In genomic region chr8:126839039-126839711, GRCm38 (mm10) we compare ENCODE assay signal across 7 mouse cellular contexts.
DNase-seq lines count a peak whose midpoint lies in the region; ATAC-seq and TF ChIP-seq lines count a peak whose summit lies in the region.

No protein-coding gene starts in this region.

- H3K9me3 ChIP-seq in MEL (replicated peaks; ENCODE audit: insufficient read depth, low read length) = no peaks in the 10 kb centered on the region
- H3K9me3 ChIP-seq in embryonic facial prominence, embryonic 15.5 days (replicated peaks) = no peaks in the 10 kb centered on the region
- H3K9me3 ChIP-seq in hindbrain, embryonic 12.5 days (replicated peaks) = no peaks in the 10 kb centered on the region
- no peaks in the 10 kb centered on the region for H3K9me3 ChIP-seq in limb, embryonic 13.5 days

- no peak for TF ChIP-seq RAD21 in MEL (IDR thresholded peaks at IDR 0.05; ENCODE audit: low read depth, low read length)

- no peak overlapping the region for H3K27ac ChIP-seq in MEL (ENCODE audit: control insufficient read depth, low read depth, low read length)
- H3K27ac ChIP-seq in embryonic facial prominence, embryonic 15.5 days (replicated peaks) = peak overlapping the region; percentile 91
- peak overlapping the region; percentile 95 for H3K27ac ChIP-seq in hindbrain, embryonic 12.5 days
- H3K27ac ChIP-seq in limb, embryonic 13.5 days = peak overlapping the region; percentile 90

- H3K27me3 ChIP-seq in MEL (ENCODE audit: control insufficient read depth in 1 of 2, insufficient read depth in 2 of 2, low read length in 2 of 2) = no peaks in the 10 kb centered on the region
- no peaks in the 10 kb centered on the region for H3K27me3 ChIP-seq in embryonic facial prominence, embryonic 15.5 days
- no peaks in the 10 kb centered on the region for H3K27me3 ChIP-seq in hindbrain, embryonic 12.5 days
- no peaks in the 10 kb centered on the region for H3K27me3 ChIP-seq in limb, embryonic 13.5 days

- 2% methylated on average over 8 of the region's 8 CpGs for WGBS in embryonic facial prominence, embryonic 15.5 days
- WGBS in hindbrain, embryonic 12.5 days = 6% methylated on average over 8 of the region's 8 CpGs
- WGBS in limb, embryonic 13.5 days = 4% methylated on average over 8 of the region's 8 CpGs

- peaks cover 16 to 26% of the 10 kb centered on the region in 2 experiments for H3K4me1 ChIP-seq in MEL (ENCODE audit: control insufficient read depth in 1 of 2, insufficient read depth in 2 of 2, low read length in 2 of 2)
- H3K4me1 ChIP-seq in embryonic facial prominence, embryonic 15.5 days = peaks cover 39% of the 10 kb centered on the region
- peaks cover 28% of the 10 kb centered on the region for H3K4me1 ChIP-seq in hindbrain, embryonic 12.5 days
- peaks cover 50% of the 10 kb centered on the region for H3K4me1 ChIP-seq in limb, embryonic 13.5 days

- no peak for TF ChIP-seq EP300 in MEL (IDR thresholded peaks at IDR 0.05; ENCODE audit: low read depth in 1 of 2, low read length in 2 of 2)

- no peak for TF ChIP-seq POLR2A in MEL (IDR thresholded peaks at IDR 0.05; ENCODE audit: control insufficient read depth in 1 of 2, insufficient read depth in 1 of 2, low read depth in 1 of 2, low read length in 2 of 2, poor library complexity in 1 of 2)

- H3K4me3 ChIP-seq in MEL (ENCODE audit: control insufficient read depth in 1 of 2, insufficient read depth in 1 of 2, low read depth in 2 of 2, low read length in 2 of 2) = no peak overlapping the region
- no peak overlapping the region for H3K4me3 ChIP-seq in embryonic facial prominence, embryonic 15.5 days (replicated peaks)
- H3K4me3 ChIP-seq in hindbrain, embryonic 12.5 days = no peak overlapping the region
- peak overlapping the region; percentile 12 for H3K4me3 ChIP-seq in limb, embryonic 13.5 days

- peak; percentile 64 for DNase-seq in CD4-positive helper T cell, adult 2 months (ENCODE audit: low read depth, low spot score)
- DNase-seq in MEL (ENCODE audit: low read depth, low spot score) = no peak
- no peak for DNase-seq in urinary bladder, postnatal 10 days (ENCODE audit: low spot score)

- TF ChIP-seq CTCF in MEL (IDR thresholded peaks at IDR 0.05 in 2 of 3, conservative IDR thresholded peaks at IDR 0.05 in 1 of 3; ENCODE audit: control insufficient read depth in 1 of 3, insufficient read depth in 1 of 3, low read depth in 2 of 3, low read length in 3 of 3, poor library complexity in 1 of 3, severe bottlenecking in 1 of 3) = no peak

- H3K79me2 ChIP-seq in MEL (ENCODE audit: control insufficient read depth, insufficient read depth, low read length, poor library complexity) = no peaks in the 10 kb centered on the region

- peak overlapping the region; percentile 28 for H3K4me2 ChIP-seq in embryonic facial prominence, embryonic 15.5 days (replicated peaks)
- H3K4me2 ChIP-seq in hindbrain, embryonic 12.5 days (replicated peaks) = peak overlapping the region; percentile 39
- peak overlapping the region; percentile 53 for H3K4me2 ChIP-seq in limb, embryonic 13.5 days (replicated peaks)

- peak; percentile 75 for ATAC-seq in embryonic facial prominence, embryonic 15.5 days (ENCODE audit: insufficient number of reproducible peaks, low FRiP score, low TSS enrichment, low read depth)
- peak; percentile 76 for ATAC-seq in hindbrain, embryonic 12.5 days (ENCODE audit: low FRiP score)
- ATAC-seq in limb, embryonic 13.5 days (ENCODE audit: low FRiP score, low read depth) = peak; percentile 64
- peak; percentile 40 for ATAC-seq in monocyte, adult 5-6 weeks (replicated peaks; ENCODE audit: insufficient number of reproducible peaks, low FRiP score, low TSS enrichment, poor library complexity, severe bottlenecking)

- peaks cover 0 to 20% of the 10 kb centered on the region in 2 experiments; a peak in 2 of 4 replicates for H3K36me3 ChIP-seq in MEL (ENCODE audit: control insufficient read depth in 1 of 2, insufficient read depth in 2 of 2, low read length in 2 of 2)
- H3K36me3 ChIP-seq in embryonic facial prominence, embryonic 15.5 days = no peaks in the 10 kb centered on the region
- no peaks in the 10 kb centered on the region for H3K36me3 ChIP-seq in hindbrain, embryonic 12.5 days
- H3K36me3 ChIP-seq in limb, embryonic 13.5 days = no peaks in the 10 kb centered on the region

- H3K9ac ChIP-seq in MEL (ENCODE audit: control insufficient read depth, low read depth, low read length, poor library complexity, severe bottlenecking) = no peak overlapping the region
- H3K9ac ChIP-seq in embryonic facial prominence, embryonic 15.5 days = no peak overlapping the region
- H3K9ac ChIP-seq in hindbrain, embryonic 12.5 days = peak overlapping the region; percentile 46
- H3K9ac ChIP-seq in limb, embryonic 13.5 days = peak overlapping the region; percentile 35; the same call in 1 of the 2 replicates

TF ChIP-seq in MEL, 35 proteins besides CTCF, POLR2A, EP300 and RAD21:
- TF ChIP-seq CHD1 (IDR thresholded peaks at IDR 0.05; ENCODE audit: low read depth, low read length) (no peak), USF1 (IDR thresholded peaks at IDR 0.05; ENCODE audit: low read depth, low read length) (peak; percentile 22; the same call in 1 of the 2 replicates), HCFC1 (IDR thresholded peaks at IDR 0.05; ENCODE audit: low read depth, low read length) (no peak)

Comparison
In these comparisons a context has a peak if more than half of its experiments do, and no peak if none do; other contexts are left out.
1. H3K9ac ChIP-seq: peak in hindbrain, embryonic 12.5 days (single experiment) and limb, embryonic 13.5 days (single experiment); none in MEL (single experiment) and embryonic facial prominence, embryonic 15.5 days (single experiment).
2. Peak in every context shown above with its lines, with median percentiles within 50 percentile points of each other: ATAC-seq and H3K4me2 ChIP-seq.